Mouse (Mus musculus) A20 (cell line): ENCODE measurements around the gene Hcfc1r1.

Experiments used
- DNase-seq: peaks from one replicate; pipeline ENCODE4 v3.0.0-alpha.2; 2011; ENCODE audit warnings: low read depth, low spot score

The Hcfc1r1 gene

GRCm38 (mm10) chr17:23719455-23719854 is 46.1 kb downstream of the Hcfc1r1 start:
- DNase-seq: no peak

GRCm38 (mm10) chr17:23721886-23722285 is 48.5 kb downstream of the Hcfc1r1 start:
- no peak for DNase-seq

- no peak for DNase-seq
Observed at GRCm38 (mm10) chr17:23722376-23723125, 49.2 kb downstream of the Hcfc1r1 start, which contains the start of gene 1520401A03Rik. Gene 1520401A03Rik (minus strand): TSS chr17:23722783.
